Mouse (Mus musculus): ENCODE data around the gene Ift122. TPM values are rescaled to one million over a fixed set of nuclear protein-coding genes. Genes with fewer than 3 reads are reported as not detected.
A peak's percentile ranks its signal among the peaks of the same experiment; 100 is the strongest.

Gene Ift122
- polyA plus RNA-seq, 1 experiment from 2014 or later = 30.7 TPM

DNA sequence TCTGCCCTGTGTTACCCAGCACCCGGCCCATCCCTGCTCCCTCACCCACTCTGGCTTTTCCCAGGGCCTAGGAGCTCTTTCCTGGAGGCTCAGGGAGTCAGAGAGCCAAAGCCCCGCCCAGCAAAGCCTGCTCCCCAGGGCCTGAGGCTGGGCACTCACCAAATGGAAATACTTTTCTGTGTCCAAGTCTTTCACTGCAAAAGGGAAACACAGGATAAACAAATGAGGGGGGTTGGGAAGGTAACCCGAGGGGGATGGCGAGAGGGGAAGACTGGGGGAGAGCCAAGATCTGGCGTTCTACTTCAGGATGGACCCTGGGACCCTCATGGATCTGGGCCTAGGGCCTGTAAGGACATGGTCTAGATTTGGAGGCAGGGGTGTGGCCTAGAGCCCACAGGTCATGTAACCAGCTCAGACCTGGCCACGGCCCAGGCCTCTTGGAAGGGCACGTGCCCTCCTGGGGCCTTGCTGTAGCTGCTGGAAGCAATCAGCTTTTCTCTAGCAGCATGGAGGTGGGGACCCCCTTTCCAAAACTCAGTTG is 106.0 kb downstream of the Ift122 start:
- Histone ChIP-seq H3K9me3 (no peaks in the 10 kb centered on the region), H3K4me1 (peaks cover 77% of the 10 kb centered on the region), H3K4me3 (no peak overlapping the region), H3K27ac (replicated peaks) (peak overlapping the region; percentile 54), H3K27me3 (replicated peaks; ENCODE audit: low read depth, poor library complexity, severe bottlenecking) (peaks cover 17% of the 10 kb centered on the region), H3K36me3 (replicated peaks) (peaks cover 22% of the 10 kb centered on the region)
- 70% methylated on average over 7 of the region's 7 CpGs for WGBS
- no peak for DNase-seq (ENCODE audit: low spot score)

DNA sequence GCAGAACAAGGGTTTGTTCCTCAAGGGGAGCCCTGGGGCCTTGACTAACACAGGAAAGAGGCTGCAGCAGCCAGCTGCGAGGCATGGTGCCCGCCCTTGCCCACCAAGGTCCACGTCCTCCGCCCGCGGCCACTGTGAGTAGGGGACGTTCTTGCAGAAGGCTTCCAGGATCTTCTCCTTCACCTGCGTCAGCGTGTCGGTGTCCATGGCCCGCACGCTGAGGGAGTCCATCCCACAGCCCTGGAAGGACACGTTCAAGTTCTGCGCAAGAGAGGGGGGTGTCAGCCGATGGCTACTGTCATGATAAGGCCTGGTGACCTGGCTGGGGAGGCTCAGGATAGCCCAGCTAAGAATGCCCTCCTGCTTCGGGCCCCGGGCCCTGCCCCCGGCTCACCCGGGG is 107.1 kb downstream of the Ift122 start:
- Histone ChIP-seq H3K36me3 (replicated peaks) (peaks cover 19% of the 10 kb centered on the region), H3K4me1 (peaks cover 68% of the 10 kb centered on the region), H3K9me3 (no peaks in the 10 kb centered on the region), H3K27ac (replicated peaks) (peak overlapping the region; percentile 54; the same call in 1 of the 2 replicates), H3K27me3 (replicated peaks; ENCODE audit: low read depth, poor library complexity, severe bottlenecking) (peaks cover 17% of the 10 kb centered on the region), H3K4me3 (no peak overlapping the region)
- 91% methylated on average over 19 of the region's 19 CpGs for WGBS
- DNase-seq (ENCODE audit: low spot score) = no peak

GRCm38 (mm10) chr6:115961743-115962142 is 108.5 kb downstream of the Ift122 start:
- 92% methylated on average over 3 of the region's 3 CpGs for WGBS
- Histone ChIP-seq H3K9me3 (no peaks in the 10 kb centered on the region), H3K27me3 (replicated peaks; ENCODE audit: low read depth, poor library complexity, severe bottlenecking) (peaks cover 17% of the 10 kb centered on the region), H3K36me3 (replicated peaks) (peaks cover 15% of the 10 kb centered on the region), H3K4me3 (no peak overlapping the region), H3K4me1 (peaks cover 57% of the 10 kb centered on the region), H3K27ac (replicated peaks) (peak overlapping the region; percentile 20; the same call in 1 of the 2 replicates)
- no peak for DNase-seq (ENCODE audit: low spot score)

- Histone ChIP-seq H3K36me3 (replicated peaks) (peaks cover 20% of the 10 kb centered on the region), H3K27me3 (replicated peaks; ENCODE audit: low read depth, poor library complexity, severe bottlenecking) (peaks cover 17% of the 10 kb centered on the region), H3K4me1 (peaks cover 48% of the 10 kb centered on the region), H3K9me3 (no peaks in the 10 kb centered on the region), H3K27ac (replicated peaks) (no peak overlapping the region), H3K4me3 (no peak overlapping the region)
- peak; percentile 62 for DNase-seq (ENCODE audit: low spot score)
- 44% methylated on average over 23 of the region's 23 CpGs for WGBS
These were observed 109.3 kb downstream of the Ift122 start for GRCm38 (mm10) chr6:115962439-115963085.

- H3K27me3 ChIP-seq (replicated peaks; ENCODE audit: low read depth, poor library complexity, severe bottlenecking) = peaks cover 17% of the 10 kb centered on the region
- peaks cover 20% of the 10 kb centered on the region for H3K36me3 ChIP-seq (replicated peaks)
- H3K4me1 ChIP-seq = peaks cover 48% of the 10 kb centered on the region
- H3K9me3 ChIP-seq = no peaks in the 10 kb centered on the region
- no peak for DNase-seq (ENCODE audit: low spot score)
- no peak overlapping the region for H3K27ac ChIP-seq (replicated peaks)
- H3K4me3 ChIP-seq = no peak overlapping the region
- WGBS = 82% methylated on average over 9 of the region's 9 CpGs
These were observed 110.4 kb downstream of the Ift122 start for GRCm38 (mm10) chr6:115963656-115964055.

GRCm38 (mm10) chr6:115966227-115966966 is 113.1 kb downstream of the Ift122 start:
- H3K9me3 ChIP-seq = no peaks in the 10 kb centered on the region
- 95% methylated on average over 19 of the region's 19 CpGs for WGBS
- 0 out of 2 replicates have a peak, but pooled peaks cover 18% of the 10 kb centered on the region for H3K36me3 ChIP-seq (replicated peaks)

DNA sequence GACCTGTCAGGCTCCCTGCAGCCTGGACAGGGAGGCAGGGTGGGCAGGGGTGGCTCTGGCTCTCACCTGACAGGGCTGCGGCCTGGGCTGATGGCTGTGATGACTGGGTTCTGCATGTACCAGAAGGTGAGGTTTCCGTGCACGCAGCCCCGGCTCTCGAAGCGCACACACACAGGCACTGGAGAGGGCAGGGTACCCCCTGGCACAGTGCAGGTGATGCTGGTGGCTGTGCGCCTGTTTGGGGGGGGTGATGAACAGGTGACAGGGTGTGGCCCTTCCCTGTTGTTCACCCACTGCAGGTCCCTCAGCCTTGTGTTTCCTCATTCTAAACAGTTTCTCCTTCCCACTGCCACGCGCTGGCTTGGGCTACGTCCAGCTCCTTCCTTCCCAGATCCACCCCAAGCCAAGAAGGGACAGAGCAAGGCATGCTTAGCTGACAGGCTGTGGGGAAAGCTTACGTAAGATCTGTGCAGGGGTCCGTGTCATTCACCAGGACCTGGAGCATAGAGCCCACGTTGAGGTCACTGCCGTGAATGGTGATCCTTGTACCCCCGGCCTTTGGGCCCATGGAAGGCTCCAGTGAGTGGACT is 114.1 kb downstream of the Ift122 start:
- WGBS = 93% methylated on average over 15 of the region's 15 CpGs
- Histone ChIP-seq H3K36me3 (replicated peaks) (0 out of 2 replicates have a peak, but pooled peaks cover 16% of the 10 kb centered on the region), H3K27ac (replicated peaks) (peak overlapping the region; percentile 3; the same call in 1 of the 2 replicates), H3K4me1 (peaks cover 52% of the 10 kb centered on the region), H3K4me3 (no peak overlapping the region), H3K9me3 (no peaks in the 10 kb centered on the region), H3K27me3 (replicated peaks; ENCODE audit: low read depth, poor library complexity, severe bottlenecking) (peaks cover 14% of the 10 kb centered on the region)
- DNase-seq (ENCODE audit: low spot score) = no peak

More at GRCm38 (mm10) chr6:115966227-115966966, 113.1 kb downstream of the Ift122 start:
- H3K4me3 ChIP-seq = no peak overlapping the region
- H3K4me1 ChIP-seq = peaks cover 48% of the 10 kb centered on the region
- no peak overlapping the region for H3K27ac ChIP-seq (replicated peaks)
- peaks cover 17% of the 10 kb centered on the region for H3K27me3 ChIP-seq (replicated peaks; ENCODE audit: low read depth, poor library complexity, severe bottlenecking)
- no peak for DNase-seq (ENCODE audit: low spot score)

DNA sequence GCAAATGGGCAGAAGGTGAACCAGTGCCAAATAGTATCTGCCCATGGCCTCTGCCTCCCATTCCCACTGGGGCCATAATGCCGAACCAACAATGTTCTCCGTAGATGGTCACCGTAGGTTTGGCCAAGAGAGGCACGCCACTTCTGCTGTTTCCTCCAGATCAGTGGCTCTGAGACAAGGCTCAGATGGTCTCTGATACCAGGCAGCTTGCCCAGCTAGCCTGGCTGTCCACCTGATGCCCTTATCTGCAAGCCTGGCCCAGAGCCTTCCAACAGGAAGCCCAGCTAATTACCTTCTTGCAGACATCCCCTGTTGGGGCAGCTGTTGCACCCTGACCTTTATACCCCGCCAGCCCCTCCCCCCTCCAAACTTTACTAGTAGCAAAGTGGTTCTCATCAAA is 114.8 kb downstream of the Ift122 start:
- Histone ChIP-seq H3K9me3 (no peaks in the 10 kb centered on the region), H3K4me3 (no peak overlapping the region), H3K4me1 (peaks cover 52% of the 10 kb centered on the region), H3K36me3 (replicated peaks) (0 out of 2 replicates have a peak, but pooled peaks cover 14% of the 10 kb centered on the region), H3K27ac (replicated peaks) (peak overlapping the region; percentile 55), H3K27me3 (replicated peaks; ENCODE audit: low read depth, poor library complexity, severe bottlenecking) (peaks cover 8% of the 10 kb centered on the region)
- WGBS = 68% methylated on average over 5 of the region's 5 CpGs
- peak; percentile 50 for DNase-seq (ENCODE audit: low spot score)

GRCm38 (mm10) chr6:115968700-115969099 is 115.4 kb downstream of the Ift122 start:
- Histone ChIP-seq H3K9me3 (no peaks in the 10 kb centered on the region), H3K4me1 (peaks cover 56% of the 10 kb centered on the region), H3K4me3 (no peak overlapping the region), H3K27ac (replicated peaks) (peak overlapping the region; percentile 55), H3K27me3 (replicated peaks; ENCODE audit: low read depth, poor library complexity, severe bottlenecking) (peaks cover 2% of the 10 kb centered on the region), H3K36me3 (replicated peaks) (0 out of 2 replicates have a peak, but pooled peaks cover 9% of the 10 kb centered on the region)
- 67% methylated on average over 6 of the region's 6 CpGs for WGBS
- no peak for DNase-seq (ENCODE audit: low spot score)

DNA sequence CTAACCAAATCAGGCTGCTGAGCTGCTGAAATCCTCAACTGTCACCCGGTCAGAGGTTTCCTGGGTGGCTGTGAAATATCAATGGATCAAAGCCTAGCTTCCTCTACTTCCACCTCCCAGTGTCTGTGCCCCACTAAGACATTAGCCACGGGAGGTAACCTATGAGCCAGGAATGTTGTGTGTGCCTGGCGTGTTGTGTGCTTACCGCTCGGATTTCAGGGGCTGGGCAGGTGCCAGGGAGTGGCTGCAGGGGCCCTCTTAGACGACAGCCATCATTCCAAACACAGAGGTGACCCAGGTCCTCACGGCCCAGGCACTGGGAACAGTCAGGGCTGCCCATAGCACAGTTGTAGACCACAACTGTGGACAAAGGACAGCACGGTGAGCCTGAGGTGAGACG is 115.8 kb downstream of the Ift122 start:
- 0 out of 2 replicates have a peak, but pooled peaks cover 9% of the 10 kb centered on the region for H3K36me3 ChIP-seq (replicated peaks)
- H3K27ac ChIP-seq (replicated peaks) = peak overlapping the region; percentile 55; the same call in 1 of the 2 replicates
- 73% methylated on average over 9 of the region's 9 CpGs for WGBS
- H3K9me3 ChIP-seq = no peaks in the 10 kb centered on the region
- H3K4me3 ChIP-seq = no peak overlapping the region
- peaks cover 59% of the 10 kb centered on the region for H3K4me1 ChIP-seq
- no peaks in the 10 kb centered on the region for H3K27me3 ChIP-seq (replicated peaks; ENCODE audit: low read depth, poor library complexity, severe bottlenecking)
- no peak for DNase-seq (ENCODE audit: low spot score)

DNA sequence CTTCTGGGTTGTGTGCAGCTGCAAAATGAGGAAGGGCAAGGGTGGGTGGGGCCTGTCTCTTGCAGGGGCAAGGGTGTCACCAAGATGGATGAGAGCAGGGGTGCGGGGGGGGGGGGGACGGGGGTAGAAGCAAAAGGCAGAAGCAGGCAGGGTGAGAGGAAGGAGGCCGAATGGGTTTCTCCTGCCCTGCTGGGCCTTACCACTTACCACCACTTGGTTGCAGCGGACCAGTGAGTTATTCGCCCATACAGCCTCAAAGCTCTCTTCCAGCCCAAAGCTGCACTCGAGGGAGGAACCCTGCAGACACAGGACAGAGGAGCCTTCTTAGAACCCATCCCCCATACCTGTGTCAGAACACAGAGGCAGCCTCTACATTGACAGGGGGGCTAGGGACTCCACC is 116.7 kb downstream of the Ift122 start:
- Histone ChIP-seq H3K27me3 (replicated peaks; ENCODE audit: low read depth, poor library complexity, severe bottlenecking) (no peaks in the 10 kb centered on the region), H3K4me3 (no peak overlapping the region), H3K4me1 (peaks cover 62% of the 10 kb centered on the region), H3K27ac (replicated peaks) (no peak overlapping the region), H3K9me3 (no peaks in the 10 kb centered on the region), H3K36me3 (replicated peaks) (0 out of 2 replicates have a peak, but pooled peaks cover 9% of the 10 kb centered on the region)
- DNase-seq (ENCODE audit: low spot score) = no peak
- WGBS = 66% methylated on average over 6 of the region's 6 CpGs
